Comparison of ENCODE assay signal across 10 mouse cellular contexts in genomic region chr2:162791374-162792098, GRCm38 (mm10).
A peak's percentile ranks its signal among the peaks of the same experiment; 100 is the strongest.
DNase-seq lines count a peak whose midpoint lies in the region; ATAC-seq lines count a peak whose summit lies in the region.
"Had no signal": no experiment of that assay in that cellular context is flagged by ENCODE, and none has a peak within 500 bp of the region (broad histone marks: within the 10 kb centered on the region; RNA-seq: fewer than 3 reads in every experiment).

No protein-coding gene starts in this region.

- H3K27ac ChIP-seq in forebrain, embryonic 15.5 days (replicated peaks), result no peak overlapping the region
- H3K27ac ChIP-seq in forebrain, embryonic 11.5 days (ENCODE audit: low read depth, low read length), result no peak overlapping the region
- no peak overlapping the region for H3K27ac ChIP-seq in forebrain, embryonic 16.5 days (ENCODE audit: low read length)
- H3K27ac ChIP-seq in midbrain, embryonic 16.5 days (ENCODE audit: low read length), result 0 out of 2 replicates have a peak overlapping the region, but pooled peaks have one; percentile 10
- H3K27ac ChIP-seq: left cerebral cortex, adult 2 months had no signal

- H3K36me3 ChIP-seq in forebrain, embryonic 15.5 days, result no peaks in the 10 kb centered on the region
- no peaks in the 10 kb centered on the region for H3K36me3 ChIP-seq in forebrain, embryonic 11.5 days (ENCODE audit: control insufficient read depth, insufficient read depth, low read length)
- no peaks in the 10 kb centered on the region for H3K36me3 ChIP-seq in forebrain, embryonic 16.5 days (ENCODE audit: control insufficient read depth, insufficient read depth)
- H3K36me3 ChIP-seq in midbrain, embryonic 16.5 days (ENCODE audit: control insufficient read depth, insufficient read depth, low read length), result no peaks in the 10 kb centered on the region

- no peak overlapping the region; the same call in 1 of the 2 replicates for H3K4me2 ChIP-seq in forebrain, embryonic 15.5 days (replicated peaks)
- no peak overlapping the region for H3K4me2 ChIP-seq in forebrain, embryonic 11.5 days (ENCODE audit: low read depth, low read length, severe bottlenecking)
- no peak overlapping the region for H3K4me2 ChIP-seq in forebrain, embryonic 16.5 days (ENCODE audit: low read length)
- H3K4me2 ChIP-seq in midbrain, embryonic 16.5 days (ENCODE audit: low read length), result no peak overlapping the region

- H3K9ac ChIP-seq in forebrain, embryonic 15.5 days (replicated peaks), result no peak overlapping the region
- H3K9ac ChIP-seq in forebrain, embryonic 11.5 days (ENCODE audit: low read length), result no peak overlapping the region
- H3K9ac ChIP-seq in forebrain, embryonic 16.5 days (replicated peaks; ENCODE audit: low read depth, low read length), result no peak overlapping the region
- H3K9ac ChIP-seq in midbrain, embryonic 16.5 days (ENCODE audit: low read depth, low read length), result no peak overlapping the region

- no peaks in the 10 kb centered on the region for H3K9me3 ChIP-seq in forebrain, embryonic 15.5 days
- H3K9me3 ChIP-seq in forebrain, embryonic 11.5 days (ENCODE audit: control insufficient read depth, low read length), result no peaks in the 10 kb centered on the region
- no peaks in the 10 kb centered on the region for H3K9me3 ChIP-seq in forebrain, embryonic 16.5 days (ENCODE audit: control insufficient read depth, low read length)
- H3K9me3 ChIP-seq in midbrain, embryonic 16.5 days (replicated peaks; ENCODE audit: control insufficient read depth, low read length, poor library complexity, severe bottlenecking), result no peaks in the 10 kb centered on the region
- H3K9me3 ChIP-seq: megakaryocyte, embryonic 14.5 days had no signal

- no peaks in the 10 kb centered on the region for H3K27me3 ChIP-seq in forebrain, embryonic 15.5 days
- H3K27me3 ChIP-seq in forebrain, embryonic 11.5 days (ENCODE audit: control insufficient read depth, insufficient read depth, low read length), result no peaks in the 10 kb centered on the region
- H3K27me3 ChIP-seq in forebrain, embryonic 16.5 days (replicated peaks; ENCODE audit: control insufficient read depth, insufficient read depth, low read length), result no peaks in the 10 kb centered on the region
- H3K27me3 ChIP-seq in midbrain, embryonic 16.5 days (ENCODE audit: control insufficient read depth, insufficient read depth, low read depth, low read length), result no peaks in the 10 kb centered on the region
- H3K27me3 ChIP-seq: megakaryocyte, embryonic 14.5 days had no signal

- H3K4me1 ChIP-seq in forebrain, embryonic 15.5 days, result peaks cover 12% of the 10 kb centered on the region
- no peaks in the 10 kb centered on the region for H3K4me1 ChIP-seq in forebrain, embryonic 11.5 days (replicated peaks; ENCODE audit: control insufficient read depth, insufficient read depth, low read length)
- peaks cover 12% of the 10 kb centered on the region for H3K4me1 ChIP-seq in forebrain, embryonic 16.5 days (replicated peaks; ENCODE audit: control insufficient read depth, insufficient read depth, low read length)
- peaks cover 5% of the 10 kb centered on the region for H3K4me1 ChIP-seq in midbrain, embryonic 16.5 days (ENCODE audit: control insufficient read depth, insufficient read depth, low read length)
- H3K4me1 ChIP-seq: megakaryocyte, embryonic 14.5 days had no signal

- WGBS in forebrain, embryonic 15.5 days, result 20% methylated on average over 12 of the region's 12 CpGs
- WGBS in forebrain, embryonic 11.5 days, result 75% methylated on average over 12 of the region's 12 CpGs
- WGBS in forebrain, embryonic 16.5 days, result 20% methylated on average over 12 of the region's 12 CpGs
- WGBS in midbrain, embryonic 16.5 days, result 40% methylated on average over 12 of the region's 12 CpGs

- H3K4me3 ChIP-seq in forebrain, embryonic 15.5 days, result no peak overlapping the region
- no peak overlapping the region for H3K4me3 ChIP-seq in forebrain, embryonic 11.5 days (ENCODE audit: low read depth, low read length)
- H3K4me3 ChIP-seq in forebrain, embryonic 16.5 days (replicated peaks; ENCODE audit: low read length), result no peak overlapping the region
- H3K4me3 ChIP-seq in midbrain, embryonic 16.5 days (ENCODE audit: low read depth, low read length), result no peak overlapping the region
- H3K4me3 ChIP-seq: left cerebral cortex, adult 2 months; megakaryocyte, embryonic 14.5 days had no signal

- no peak for DNase-seq in forebrain, embryonic 11.5 days (ENCODE audit: low spot score)
- DNase-seq in ovary, postnatal 36 days (ENCODE audit: low spot score), result peak; percentile 24
- DNase-seq in ovary, postnatal 14 days (ENCODE audit: low spot score), result no peak
- DNase-seq in layer of hippocampus, adult 9-10 months (ENCODE audit: low spot score), result no peak

- peak; percentile 55; the same call in 1 of the 2 replicates for ATAC-seq in forebrain, embryonic 15.5 days (replicated peaks)
- no peak for ATAC-seq in forebrain, embryonic 11.5 days (replicated peaks; ENCODE audit: low FRiP score)
- peak; percentile 75; the same call in 1 of the 2 replicates for ATAC-seq in forebrain, embryonic 16.5 days
- ATAC-seq in midbrain, embryonic 16.5 days, result no peak
- ATAC-seq in megakaryocyte, adult 5-6 weeks (ENCODE audit: poor library complexity, severe bottlenecking), result no peak

Comparison
In these comparisons a context has a peak if more than half of its experiments do, and no peak if none do; other contexts are left out.
1. ATAC-seq: peak in forebrain, embryonic 15.5 days (single experiment) and forebrain, embryonic 16.5 days (single experiment); none in forebrain, embryonic 11.5 days (single experiment), midbrain, embryonic 16.5 days (single experiment) and megakaryocyte, adult 5-6 weeks (single experiment).